Mouse (Mus musculus) neural tube, embryonic 12.5 days (tissue): Measurements from ENCODE around the gene Mpp6. TPM values are rescaled to one million over a fixed set of nuclear protein-coding genes. Genes with fewer than 3 reads are reported as not detected.

Experiments used
- ATAC-seq: fragments of 200-750 bp; cut with Nextera tagmentation; 2 replicates; pipeline ENCODE4 v1.8.0; 2017; ENCODE audit warnings: low read depth, mild to moderate bottlenecking, moderate TSS enrichment, moderate library complexity; ENCODE audit not compliant: low FRiP score
- H3K27ac ChIP-seq: fragments of 300-500 bp; sonication (generic); 2 replicates; pipeline ENCODE4 v1.5.1; 2016
- H3K27me3 ChIP-seq: fragments of 300-500 bp; sonication (generic); replicated peaks from 2 replicates; pipeline ENCODE4 v1.6.1; 2016; ENCODE audit warnings: mild to moderate bottlenecking
- H3K36me3 ChIP-seq: fragments of 300-500 bp; sonication (generic); 2 replicates; pipeline ENCODE4 v1.6.1; 2016; ENCODE audit warnings: mild to moderate bottlenecking
- H3K4me1 ChIP-seq: fragments of 300-500 bp; sonication (generic); 2 replicates; pipeline ENCODE4 v1.6.1; 2016
- H3K4me2 ChIP-seq: fragments of 300-500 bp; sonication (generic); replicated peaks from 2 replicates; pipeline ENCODE4 v1.6.1; 2016; ENCODE audit warnings: mild to moderate bottlenecking
- H3K4me3 ChIP-seq: fragments of 300-500 bp; sonication (generic); 2 replicates; pipeline ENCODE4 v1.5.1; 2016
- H3K9ac ChIP-seq: fragments of 300-500 bp; sonication (generic); 2 replicates; pipeline ENCODE4 v1.6.1; 2016; ENCODE audit warnings: mild to moderate bottlenecking
- H3K9me3 ChIP-seq: fragments of 300-500 bp; sonication (generic); 2 replicates; pipeline ENCODE4 v1.6.1; 2016; ENCODE audit warnings: mild to moderate bottlenecking
- WGBS: fragments of 180-500 bp; shearing (Covaris S2); methylation state at CpG from one replicate; pipeline ENCODE4 v1.1.7; 2016; 5-methylcytosine and 5-hydroxymethylcytosine counted together
- polyA plus RNA-seq: library from polyadenylated mRNA; unstranded; fragments of >200 nt; fragmentation: Nextera tagmentation; extraction: Ambion mirVana; gene quantifications from 2 replicates; pipeline ENCODE4 v1.2.1, GENCODE M21; 2016

The Mpp6 gene
- polyA plus RNA-seq, 1 experiment from 2014 or later: 68.6 TPM

GRCm38 (mm10) chr6:50163013-50163412 lies 53.0 kb downstream of the Mpp6 start:
- Histone ChIP-seq H3K9me3 (no peaks in the 10 kb centered on the region), H3K4me3 (no peak overlapping the region)
- WGBS: 91% methylated on average over 3 of the region's 3 CpGs

GRCm38 (mm10) chr6:50168821-50169220 lies 58.8 kb downstream of the Mpp6 start:
- Histone ChIP-seq H3K27ac (no peak overlapping the region), H3K4me2 (no peak overlapping the region), H3K4me1 (no peaks in the 10 kb centered on the region), H3K9me3 (peaks cover 6% of the 10 kb centered on the region; the same call in 1 of the 2 replicates), H3K9ac (no peak overlapping the region), H3K4me3 (no peak overlapping the region), H3K27me3 (no peaks in the 10 kb centered on the region), H3K36me3 (peaks cover 3% of the 10 kb centered on the region; the same call in 1 of the 2 replicates)
- WGBS: 92% methylated on average over 4 of the region's 4 CpGs
- no peak for ATAC-seq

More at GRCm38 (mm10) chr6:50163013-50163412, 53.0 kb downstream of the Mpp6 start:
- H3K9ac ChIP-seq: no peak overlapping the region
- H3K27ac ChIP-seq: no peak overlapping the region
- no peaks in the 10 kb centered on the region for H3K4me1 ChIP-seq
- H3K36me3 ChIP-seq: peaks cover 2% of the 10 kb centered on the region; the same call in 1 of the 2 replicates
- H3K27me3 ChIP-seq: no peaks in the 10 kb centered on the region
- H3K4me2 ChIP-seq: no peak overlapping the region
- ATAC-seq: no peak

GRCm38 (mm10) chr6:50169771-50170170 lies 59.7 kb downstream of the Mpp6 start:
- no peak overlapping the region for H3K27ac ChIP-seq
- H3K9me3 ChIP-seq: peaks cover 6% of the 10 kb centered on the region; the same call in 1 of the 2 replicates
- H3K4me3 ChIP-seq: no peak overlapping the region
- peaks cover 3% of the 10 kb centered on the region; the same call in 1 of the 2 replicates for H3K36me3 ChIP-seq
- no peak overlapping the region for H3K9ac ChIP-seq
- H3K4me1 ChIP-seq: no peaks in the 10 kb centered on the region
- no peak for ATAC-seq
- no peaks in the 10 kb centered on the region for H3K27me3 ChIP-seq
- no peak overlapping the region for H3K4me2 ChIP-seq

- H3K4me2 ChIP-seq: no peak overlapping the region
- H3K36me3 ChIP-seq: peaks cover 3% of the 10 kb centered on the region; the same call in 1 of the 2 replicates
- 94% methylated on average over 1 of the region's 1 CpGs for WGBS
- H3K9ac ChIP-seq: no peak overlapping the region
- H3K4me1 ChIP-seq: no peaks in the 10 kb centered on the region
- no peak overlapping the region for H3K4me3 ChIP-seq
- peaks cover 6% of the 10 kb centered on the region; the same call in 1 of the 2 replicates for H3K9me3 ChIP-seq
- ATAC-seq: no peak
- H3K27ac ChIP-seq: no peak overlapping the region
- no peaks in the 10 kb centered on the region for H3K27me3 ChIP-seq
Observed at GRCm38 (mm10) chr6:50175736-50176135, 65.7 kb downstream of the Mpp6 start.

GRCm38 (mm10) chr6:50180189-50180588 lies 70.1 kb downstream of the Mpp6 start:
- Histone ChIP-seq H3K4me3 (no peak overlapping the region), H3K36me3 (peaks cover 18% of the 10 kb centered on the region), H3K4me2 (no peak overlapping the region), H3K9me3 (no peaks in the 10 kb centered on the region), H3K27ac (no peak overlapping the region), H3K9ac (no peak overlapping the region), H3K4me1 (no peaks in the 10 kb centered on the region), H3K27me3 (no peaks in the 10 kb centered on the region)
- ATAC-seq: no peak
- 82% methylated on average over 4 of the region's 4 CpGs for WGBS

- Histone ChIP-seq H3K4me3 (no peak overlapping the region), H3K4me2 (no peak overlapping the region), H3K36me3 (peaks cover 17% of the 10 kb centered on the region), H3K27ac (no peak overlapping the region), H3K9ac (no peak overlapping the region), H3K27me3 (no peaks in the 10 kb centered on the region), H3K4me1 (no peaks in the 10 kb centered on the region), H3K9me3 (no peaks in the 10 kb centered on the region)
- 77% methylated on average over 4 of the region's 4 CpGs for WGBS
- ATAC-seq: no peak
Observed at GRCm38 (mm10) chr6:50187955-50188354, 77.9 kb downstream of the Mpp6 start.

- Histone ChIP-seq H3K36me3 (peaks cover 9% of the 10 kb centered on the region), H3K4me3 (no peak overlapping the region), H3K9me3 (no peaks in the 10 kb centered on the region), H3K27ac (no peak overlapping the region), H3K4me1 (no peaks in the 10 kb centered on the region), H3K27me3 (no peaks in the 10 kb centered on the region), H3K9ac (no peak overlapping the region), H3K4me2 (no peak overlapping the region)
- no peak for ATAC-seq
Observed at GRCm38 (mm10) chr6:50189376-50189775, 79.3 kb downstream of the Mpp6 start.

GRCm38 (mm10) chr6:50191605-50192004 lies 81.6 kb downstream of the Mpp6 start:
- Histone ChIP-seq H3K9ac (no peak overlapping the region), H3K4me3 (no peak overlapping the region), H3K36me3 (peaks cover 13% of the 10 kb centered on the region), H3K27me3 (no peaks in the 10 kb centered on the region), H3K27ac (no peak overlapping the region), H3K9me3 (no peaks in the 10 kb centered on the region), H3K4me1 (no peaks in the 10 kb centered on the region), H3K4me2 (no peak overlapping the region)
- no peak for ATAC-seq
- 90% methylated on average over 3 of the region's 3 CpGs for WGBS

GRCm38 (mm10) chr6:50192169-50192568 lies 82.1 kb downstream of the Mpp6 start:
- no peaks in the 10 kb centered on the region for H3K27me3 ChIP-seq
- no peak overlapping the region for H3K9ac ChIP-seq
- WGBS: 85% methylated on average over 1 of the region's 1 CpGs
- no peaks in the 10 kb centered on the region for H3K4me1 ChIP-seq
- H3K4me3 ChIP-seq: no peak overlapping the region
- peaks cover 14% of the 10 kb centered on the region for H3K36me3 ChIP-seq
- H3K27ac ChIP-seq: no peak overlapping the region
- ATAC-seq: no peak
- H3K9me3 ChIP-seq: no peaks in the 10 kb centered on the region
- H3K4me2 ChIP-seq: no peak overlapping the region

- Histone ChIP-seq H3K27me3 (no peaks in the 10 kb centered on the region), H3K27ac (no peak overlapping the region), H3K4me3 (no peak overlapping the region), H3K4me2 (no peak overlapping the region), H3K9me3 (no peaks in the 10 kb centered on the region), H3K9ac (no peak overlapping the region), H3K36me3 (peaks cover 18% of the 10 kb centered on the region), H3K4me1 (no peaks in the 10 kb centered on the region)
- 92% methylated on average over 3 of the region's 3 CpGs for WGBS
- no peak for ATAC-seq
Observed at GRCm38 (mm10) chr6:50192822-50193221, 82.8 kb downstream of the Mpp6 start.

- Histone ChIP-seq H3K4me2 (no peak overlapping the region), H3K9me3 (no peaks in the 10 kb centered on the region), H3K4me3 (no peak overlapping the region), H3K9ac (no peak overlapping the region), H3K36me3 (peaks cover 22% of the 10 kb centered on the region), H3K4me1 (no peaks in the 10 kb centered on the region), H3K27ac (no peak overlapping the region), H3K27me3 (no peaks in the 10 kb centered on the region)
- no peak for ATAC-seq
- 92% methylated on average over 5 of the region's 5 CpGs for WGBS
Observed at GRCm38 (mm10) chr6:50193851-50194250, 83.8 kb downstream of the Mpp6 start.

GRCm38 (mm10) chr6:50204356-50204755 lies 94.3 kb downstream of the Mpp6 start:
- Histone ChIP-seq H3K4me1 (no peaks in the 10 kb centered on the region), H3K27ac (no peak overlapping the region), H3K27me3 (no peaks in the 10 kb centered on the region), H3K4me3 (no peak overlapping the region), H3K9me3 (no peaks in the 10 kb centered on the region), H3K36me3 (peaks cover 2% of the 10 kb centered on the region; the same call in 1 of the 2 replicates), H3K4me2 (no peak overlapping the region), H3K9ac (no peak overlapping the region)
- 93% methylated on average over 4 of the region's 4 CpGs for whole genome bisulfite sequencing
- ATAC-seq: no peak

- Histone ChIP-seq H3K27me3 (no peaks in the 10 kb centered on the region), H3K27ac (no peak overlapping the region), H3K9me3 (no peaks in the 10 kb centered on the region), H3K4me1 (no peaks in the 10 kb centered on the region), H3K4me3 (no peak overlapping the region), H3K36me3 (peaks cover 2% of the 10 kb centered on the region; the same call in 1 of the 2 replicates), H3K9ac (no peak overlapping the region), H3K4me2 (no peak overlapping the region)
- ATAC-seq: no peak
- 91% methylated on average over 4 of the region's 4 CpGs for WGBS
Observed at GRCm38 (mm10) chr6:50205093-50205492, 95.1 kb downstream of the Mpp6 start.
